Mouse (Mus musculus) MEL-GATA-1-ER (cell line): ENCODE measurements around the gene Thrsp.

Experiments
- DNase-seq: peaks from one replicate; pipeline ENCODE4 v3.0.0-alpha.2; 2012; ENCODE audit warnings: low read depth; ENCODE audit errors: extremely low read depth

Gene Thrsp

GRCm38 (mm10) chr7:97379304-97379703 lies 38.2 kb downstream of the Thrsp start:
- no peak for DNase-seq

- no peak for DNase-seq
Observed at GRCm38 (mm10) chr7:97375906-97376305, 41.6 kb downstream of the Thrsp start.

GRCm38 (mm10) chr7:97375101-97375500 lies 42.4 kb downstream of the Thrsp start:
- no peak for DNase-seq

GRCm38 (mm10) chr7:97365887-97366286 lies 51.6 kb downstream of the Thrsp start:
- DNase-seq: no peak
